Mouse (Mus musculus): Measurements from ENCODE around the gene Cdh18.
"Not testable (repeated sequence)": the region's sequence is repeated elsewhere in the genome, so short reads cannot be mapped to it uniquely, and the experiment has no call there.

Cdh18 gene

GRCm38 (mm10) chr15:23212068-23212467 lies 663.2 kb downstream of the Cdh18 start:
- in situ Hi-C loops (cut with MseI, MboI) = no loop called here

GRCm38 (mm10) chr15:23230616-23231015 lies 681.8 kb downstream of the Cdh18 start:
- in situ Hi-C loops (cut with MseI, MboI) = no loop called here

- in situ Hi-C loops (cut with MseI, MboI) = no loop called here
Observed at GRCm38 (mm10) chr15:23257751-23258440, 709.1 kb downstream of the Cdh18 start.

- in situ Hi-C loops (cut with MseI, MboI) = no loop called here
Observed at GRCm38 (mm10) chr15:23278421-23278820, 729.6 kb downstream of the Cdh18 start.

- in situ Hi-C loops (cut with MseI, MboI) = no loop called here
Observed at GRCm38 (mm10) chr15:23305018-23305417, 756.2 kb downstream of the Cdh18 start.

- in situ Hi-C loops (cut with MseI, MboI) = no loop called here
Observed at GRCm38 (mm10) chr15:23316766-23317165, 767.9 kb downstream of the Cdh18 start.

GRCm38 (mm10) chr15:23317409-23317808 lies 768.6 kb downstream of the Cdh18 start:
- in situ Hi-C loops (cut with MseI, MboI) = no loop called here

- in situ Hi-C loops (cut with MseI, MboI) = not testable (repeated sequence)
Observed at GRCm38 (mm10) chr15:23340338-23340737, 791.5 kb downstream of the Cdh18 start.

- in situ Hi-C loops (cut with MseI, MboI) = no loop called here
Observed at GRCm38 (mm10) chr15:23351078-23351477, 802.3 kb downstream of the Cdh18 start.

- in situ Hi-C loops (cut with MseI, MboI) = no loop called here
Observed at GRCm38 (mm10) chr15:23366325-23366724, 817.5 kb downstream of the Cdh18 start.

GRCm38 (mm10) chr15:23367712-23368111 lies 818.9 kb downstream of the Cdh18 start:
- in situ Hi-C loops (cut with MseI, MboI) = no loop called here

GRCm38 (mm10) chr15:23378016-23378750 lies 829.4 kb downstream of the Cdh18 start:
- in situ Hi-C loops (cut with MseI, MboI) = no loop called here

GRCm38 (mm10) chr15:23385816-23386215 lies 837.0 kb downstream of the Cdh18 start:
- in situ Hi-C loops (cut with MseI, MboI) = no loop called here

GRCm38 (mm10) chr15:23396646-23397045 lies 847.8 kb downstream of the Cdh18 start:
- in situ Hi-C loops (cut with MseI, MboI) = no loop called here

- in situ Hi-C loops (cut with MseI, MboI) = no loop called here
Observed at GRCm38 (mm10) chr15:23403792-23404191, 855.0 kb downstream of the Cdh18 start.

GRCm38 (mm10) chr15:23408256-23408655 lies 859.4 kb downstream of the Cdh18 start:
- in situ Hi-C loops (cut with MseI, MboI) = no loop called here

- in situ Hi-C loops (cut with MseI, MboI) = no loop called here
Observed at GRCm38 (mm10) chr15:23416450-23417080, 867.7 kb downstream of the Cdh18 start.

- in situ Hi-C loops (cut with MseI, MboI) = no loop called here
Observed at GRCm38 (mm10) chr15:23418158-23418557, 869.3 kb downstream of the Cdh18 start.

GRCm38 (mm10) chr15:23420010-23420409 lies 871.2 kb downstream of the Cdh18 start:
- in situ Hi-C loops (cut with MseI, MboI) = no loop called here

GRCm38 (mm10) chr15:23430021-23430420 lies 881.2 kb downstream of the Cdh18 start:
- in situ Hi-C loops (cut with MseI, MboI) = no loop called here

GRCm38 (mm10) chr15:23448542-23448941 lies 899.7 kb downstream of the Cdh18 start:
- in situ Hi-C loops (cut with MseI, MboI) = no loop called here

- in situ Hi-C loops (cut with MseI, MboI) = no loop called here
Observed at GRCm38 (mm10) chr15:23452098-23452625, 903.3 kb downstream of the Cdh18 start.
